Mouse (Mus musculus): ENCODE data around the gene Abi3.

The Abi3 gene

GRCm38 (mm10) chr11:95789451-95789891 lies 52.8 kb downstream of the Abi3 start:
- DNase-seq (ENCODE audit: low read depth, low spot score): no peak

GRCm38 (mm10) chr11:95786511-95786910 lies 55.8 kb downstream of the Abi3 start:
- DNase-seq (ENCODE audit: low read depth, low spot score): no peak

GRCm38 (mm10) chr11:95785675-95786074 lies 56.6 kb downstream of the Abi3 start:
- no peak for DNase-seq (ENCODE audit: low read depth, low spot score)

- DNase-seq (ENCODE audit: low read depth, low spot score): no peak
These were observed 58.3 kb downstream of the Abi3 start for GRCm38 (mm10) chr11:95783958-95784357.

GRCm38 (mm10) chr11:95783457-95783856 lies 58.8 kb downstream of the Abi3 start:
- DNase-seq (ENCODE audit: low read depth, low spot score): no peak

- no peak for DNase-seq (ENCODE audit: low read depth, low spot score)
These were observed 60.7 kb downstream of the Abi3 start for GRCm38 (mm10) chr11:95781557-95781956.

- no peak for DNase-seq (ENCODE audit: low read depth, low spot score)
These were observed 61.8 kb downstream of the Abi3 start for GRCm38 (mm10) chr11:95780480-95780879.

Measured in brain, adult 2 months (tissue).